Mouse (Mus musculus): Measurements from ENCODE around the gene Dnajb12.

The Dnajb12 gene

GRCm38 (mm10) chr10:59895460-59896186 is 16.3 kb downstream of the Dnajb12 start:
- intact Hi-C loops (cut with DNase I): loop anchor here (2.0 to 10.0 kb wide), 2 partner anchors 55 to 349 kb away; partner anchors contain the start of gene Ddit4

- intact Hi-C loops (cut with DNase I): loop anchor here (10.0 kb wide), 1 partner anchor 349 kb away; no protein-coding TSS in a partner anchor
Measured at GRCm38 (mm10) chr10:59896211-59896610, 16.9 kb downstream of the Dnajb12 start.

GRCm38 (mm10) chr10:59896911-59897331 is 17.6 kb downstream of the Dnajb12 start:
- intact Hi-C loops (cut with DNase I): loop anchor here (10.0 kb wide), 1 partner anchor 348 kb away; no protein-coding TSS in a partner anchor

- intact Hi-C loops (cut with DNase I): loop anchor here (10.0 kb wide), 1 partner anchor 347 kb away; no protein-coding TSS in a partner anchor
Measured at GRCm38 (mm10) chr10:59897511-59897910, 18.2 kb downstream of the Dnajb12 start.

- intact Hi-C loops (cut with DNase I): loop anchor here (10.0 kb wide), 1 partner anchor 347 kb away; no protein-coding TSS in a partner anchor
Measured at GRCm38 (mm10) chr10:59898180-59898778, 18.9 kb downstream of the Dnajb12 start.

DNA sequence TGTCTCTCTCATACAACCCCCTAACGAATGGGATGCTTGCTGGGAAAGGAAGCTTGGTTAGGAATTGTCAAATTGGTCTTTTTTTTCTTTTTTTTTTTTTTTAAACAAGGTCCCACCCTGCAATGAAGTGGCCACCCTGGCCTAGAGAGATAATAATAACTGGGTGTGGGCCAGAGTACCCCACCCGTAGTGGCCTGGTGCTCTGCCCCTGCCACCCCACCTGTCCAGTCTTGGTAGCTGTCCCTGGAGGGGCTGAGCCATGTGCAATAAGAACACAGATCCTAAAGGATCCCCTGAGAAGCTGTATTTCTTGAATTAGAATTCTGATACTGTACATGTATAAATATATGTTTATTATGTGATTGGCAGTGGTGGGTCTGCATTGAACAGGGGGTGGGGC is 19.6 kb downstream of the Dnajb12 start:
- intact Hi-C loops (cut with DNase I): loop anchor here (10.0 kb wide), 1 partner anchor 346 kb away; no protein-coding TSS in a partner anchor

- intact Hi-C loops (cut with DNase I): loop anchor here (10.0 kb wide), 1 partner anchor 345 kb away; no protein-coding TSS in a partner anchor
Measured at GRCm38 (mm10) chr10:59899341-59900173, 20.2 kb downstream of the Dnajb12 start.

GRCm38 (mm10) chr10:59900174-59900435 is 20.7 kb downstream of the Dnajb12 start:
- intact Hi-C loops (cut with DNase I): no loop called here

- intact Hi-C loops (cut with DNase I): no loop called here
Measured at GRCm38 (mm10) chr10:59900939-59901338, 21.6 kb downstream of the Dnajb12 start.

- intact Hi-C loops (cut with DNase I): no loop called here
Measured at GRCm38 (mm10) chr10:59901463-59901862, 22.1 kb downstream of the Dnajb12 start.

GRCm38 (mm10) chr10:59901986-59902605 is 22.7 kb downstream of the Dnajb12 start:
- intact Hi-C loops (cut with DNase I): no loop called here

GRCm38 (mm10) chr10:59902606-59902990 is 23.2 kb downstream of the Dnajb12 start:
- intact Hi-C loops (cut with DNase I): no loop called here

GRCm38 (mm10) chr10:59903170-59903569 is 23.8 kb downstream of the Dnajb12 start:
- intact Hi-C loops (cut with DNase I): no loop called here

DNA sequence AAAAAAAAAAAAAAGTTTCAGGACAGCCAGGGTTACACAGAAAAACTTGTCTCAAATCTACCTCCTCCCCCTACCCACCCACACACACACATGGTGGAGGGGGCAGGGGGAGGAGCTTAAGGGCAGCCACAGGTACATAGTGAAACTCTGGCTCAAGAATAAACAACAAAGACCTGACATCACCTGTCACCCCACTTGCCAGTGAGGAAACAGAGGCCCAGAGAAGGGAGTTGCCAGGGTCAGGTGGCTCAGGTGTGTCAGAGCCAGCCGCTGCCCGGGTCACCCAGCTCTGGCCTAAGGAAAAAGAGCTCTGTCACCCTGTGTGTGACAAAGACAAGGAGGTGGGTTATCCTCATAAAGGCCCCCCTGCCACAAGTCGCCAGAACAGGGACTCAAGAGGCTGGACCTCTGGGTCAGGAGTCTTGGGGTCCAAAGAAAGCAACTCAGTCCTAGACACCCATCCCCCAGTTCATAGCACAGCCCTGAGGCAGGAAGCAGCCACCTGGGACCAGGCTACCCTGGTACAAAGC is 27.8 kb downstream of the Dnajb12 start:
- intact Hi-C loops (cut with DNase I): no loop called here

DNA sequence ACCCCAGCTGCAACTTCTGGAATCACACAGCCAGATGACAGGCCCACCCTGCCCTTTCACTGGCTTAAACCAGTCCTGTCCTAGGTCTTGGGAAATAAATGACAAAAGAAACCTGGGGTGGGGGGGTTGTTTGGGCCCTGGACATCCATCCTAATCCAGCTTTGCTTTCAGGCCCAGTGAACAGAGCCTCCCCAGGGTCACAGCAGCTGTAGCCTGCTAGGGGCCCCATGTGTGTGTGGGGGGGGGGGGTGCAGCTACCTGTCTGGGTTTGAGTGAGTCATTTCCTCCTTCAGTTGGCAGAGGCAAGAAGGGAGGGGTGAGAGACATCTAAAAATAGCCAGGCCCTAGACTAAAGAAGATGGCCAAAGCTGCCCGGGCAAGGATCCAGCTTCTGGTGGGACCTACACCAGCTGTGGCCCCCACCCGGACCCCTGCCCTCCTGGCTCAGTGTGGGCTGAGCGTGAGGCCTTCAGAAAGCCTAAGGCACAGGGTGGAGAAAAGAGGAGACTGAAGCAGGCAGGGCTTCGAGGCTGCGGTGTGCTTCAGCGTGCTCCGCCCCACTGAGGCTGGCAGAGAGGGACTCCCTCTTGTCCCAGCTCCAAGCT is 28.4 kb downstream of the Dnajb12 start:
- intact Hi-C loops (cut with DNase I): no loop called here

- intact Hi-C loops (cut with DNase I): no loop called here
Measured at GRCm38 (mm10) chr10:59908776-59909315, 29.5 kb downstream of the Dnajb12 start.

DNA sequence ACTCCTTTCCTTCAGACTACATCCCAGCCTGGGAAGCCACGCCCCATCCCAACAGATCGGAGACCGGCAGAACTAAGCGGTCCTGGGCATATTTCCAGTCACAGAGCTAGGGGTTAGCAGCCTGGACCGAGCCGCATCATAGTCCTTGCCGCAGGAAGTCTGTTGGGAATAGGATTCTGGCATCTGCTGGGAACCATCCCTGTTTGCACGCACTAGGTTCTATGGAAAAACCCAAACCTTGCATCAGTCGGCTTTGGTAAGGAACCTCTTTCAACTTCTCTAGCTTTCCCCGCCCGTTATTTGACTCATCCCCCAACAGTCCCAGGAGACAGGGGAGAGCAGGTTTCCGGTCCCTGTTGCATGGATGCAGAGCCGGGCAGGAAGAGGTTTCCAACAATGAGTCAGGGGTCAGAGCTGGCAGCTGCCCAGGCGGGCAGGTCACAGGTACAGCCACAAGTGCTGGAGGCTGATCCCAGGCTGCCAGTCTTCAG is 30.0 kb downstream of the Dnajb12 start:
- intact Hi-C loops (cut with DNase I): no loop called here

DNA sequence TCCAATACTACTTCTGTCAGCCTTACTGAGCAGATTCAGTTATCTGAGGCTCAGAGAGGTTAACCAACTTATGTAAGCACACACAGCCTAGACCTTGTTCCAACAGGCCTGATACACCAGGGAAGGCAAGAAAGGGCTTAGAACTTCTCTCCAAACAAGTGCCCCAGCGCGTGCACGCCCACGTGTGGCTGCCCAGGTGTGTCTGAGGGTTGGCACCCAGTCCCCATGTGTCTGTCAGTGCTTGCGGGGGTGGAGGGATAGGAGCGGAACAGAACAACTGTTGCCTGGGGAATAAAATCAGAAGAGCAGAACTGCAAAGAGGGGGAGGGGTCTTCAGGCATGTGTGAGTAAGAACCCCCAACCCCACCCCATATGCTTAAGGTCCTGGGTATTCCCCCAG is 31.7 kb downstream of the Dnajb12 start:
- intact Hi-C loops (cut with DNase I): no loop called here

DNA sequence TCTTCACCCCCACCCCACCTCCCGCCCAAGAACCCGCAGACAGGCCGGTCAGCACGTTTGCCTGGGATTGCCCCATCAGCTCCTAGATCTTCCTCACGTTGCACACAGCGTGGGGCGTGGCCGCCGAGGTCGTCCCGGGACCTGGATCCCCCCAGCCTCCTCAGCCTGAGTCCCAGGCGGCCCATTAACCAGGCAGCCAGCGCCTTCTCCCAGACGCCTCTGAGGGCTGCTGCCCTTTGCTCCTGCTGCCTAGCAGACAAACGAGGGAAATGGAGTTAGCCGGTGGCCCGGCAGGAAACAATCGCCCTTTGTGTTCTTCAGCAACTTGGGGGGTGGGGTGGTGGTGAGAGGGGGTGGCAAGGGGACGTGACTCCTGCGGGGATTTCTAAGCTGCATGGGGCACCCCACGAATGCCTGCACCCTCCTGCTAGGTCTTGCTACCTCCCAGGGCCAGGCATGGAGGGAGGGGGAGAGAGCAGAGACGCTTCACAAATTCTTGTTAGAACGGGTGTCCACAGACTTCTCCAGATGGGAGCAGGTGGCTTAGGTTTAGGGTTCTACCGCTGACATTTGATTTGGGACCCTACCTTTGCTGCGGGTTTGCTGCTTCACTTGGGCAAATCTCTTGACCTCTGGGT is 32.3 kb downstream of the Dnajb12 start:
- intact Hi-C loops (cut with DNase I): no loop called here

Measured in adrenal gland (tissue).